Comparison of ENCODE assay signal across 10 mouse cellular contexts in the genomic region with DNA sequence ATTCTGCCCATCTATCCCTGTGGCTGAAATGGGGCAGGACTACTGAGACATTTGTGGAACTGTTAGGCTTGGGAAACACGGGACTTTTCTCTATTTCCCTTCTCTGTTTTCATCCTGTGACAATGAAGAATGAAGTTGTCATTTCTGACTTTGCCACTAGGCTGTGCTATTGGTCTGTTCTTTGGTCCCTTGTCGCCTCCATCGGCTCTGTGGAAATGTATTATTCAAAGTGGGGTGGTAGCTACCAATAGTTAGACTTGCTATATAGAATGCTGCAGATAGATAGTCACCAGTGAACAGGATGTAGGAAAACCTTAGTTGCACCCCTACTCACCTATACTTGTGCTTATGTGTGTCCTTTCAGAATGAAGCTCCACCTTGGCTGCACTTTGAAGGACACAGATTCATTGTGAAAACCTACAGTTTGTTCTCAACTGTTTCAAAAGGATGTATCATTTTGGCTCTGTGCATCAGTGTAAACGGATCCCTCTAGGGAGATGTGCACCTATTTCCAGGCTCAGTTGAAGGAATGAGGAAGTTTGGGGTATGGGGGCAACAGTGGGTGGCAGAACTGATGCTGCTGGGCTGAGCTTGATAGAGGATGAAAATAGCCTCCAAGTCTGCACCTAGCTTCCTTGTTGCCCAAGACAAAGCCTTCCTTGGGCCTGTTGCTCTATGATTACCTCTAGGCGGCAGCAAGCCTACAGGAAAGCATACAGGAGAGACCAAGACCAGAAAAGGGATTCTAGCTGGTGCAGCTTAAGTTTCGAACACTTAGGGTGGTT.
DNase-seq lines count a peak whose midpoint lies in the region; ATAC-seq lines count a peak whose summit lies in the region.
"Had no signal": no experiment of that assay in that cellular context is flagged by ENCODE, and none has a peak within 500 bp of the region (broad histone marks: within the 10 kb centered on the region; RNA-seq: fewer than 3 reads in every experiment).

No protein-coding gene starts in this region.

- H3K27ac ChIP-seq in embryonic facial prominence, embryonic 14.5 days (replicated peaks; ENCODE audit: low read depth, low read length) = no peak overlapping the region
- H3K27ac ChIP-seq in hindbrain, embryonic 12.5 days = no peak overlapping the region
- H3K27ac ChIP-seq: embryonic facial prominence, embryonic 12.5 days; macrophage had no signal

- H3K9ac ChIP-seq in embryonic facial prominence, embryonic 14.5 days (ENCODE audit: low read depth, low read length) = no peak overlapping the region
- H3K9ac ChIP-seq in hindbrain, embryonic 12.5 days = no peak overlapping the region
- H3K9ac ChIP-seq: embryonic facial prominence, embryonic 12.5 days had no signal

- ATAC-seq in embryonic facial prominence, embryonic 14.5 days (ENCODE audit: low read depth) = 0 out of 2 replicates have a peak, but pooled peaks have one; percentile 53
- ATAC-seq in hindbrain, embryonic 12.5 days (ENCODE audit: low FRiP score) = peak; percentile 72; the same call in 1 of the 2 replicates
- ATAC-seq in neutrophil, adult 5-6 weeks (ENCODE audit: extremely low read depth, insufficient number of reproducible peaks, low FRiP score, poor library complexity, severe bottlenecking) = 0 out of 2 replicates have a peak, but pooled peaks have one; percentile 23

- 0 out of 2 replicates have a peak, but pooled peaks cover 3% of the 10 kb centered on the region for H3K27me3 ChIP-seq in embryonic facial prominence, embryonic 14.5 days (replicated peaks; ENCODE audit: control insufficient read depth, insufficient read depth, low read length)
- H3K27me3 ChIP-seq in hindbrain, embryonic 12.5 days = no peaks in the 10 kb centered on the region; the same call in 1 of the 2 replicates
- H3K27me3 ChIP-seq: embryonic facial prominence, embryonic 12.5 days had no signal

- no peaks in the 10 kb centered on the region for H3K36me3 ChIP-seq in embryonic facial prominence, embryonic 14.5 days (ENCODE audit: control insufficient read depth, insufficient read depth, low read length)
- H3K36me3 ChIP-seq in hindbrain, embryonic 12.5 days = no peaks in the 10 kb centered on the region
- H3K36me3 ChIP-seq: embryonic facial prominence, embryonic 12.5 days had no signal

- DNase-seq in kidney, postnatal 14 days = peak; percentile 49
- no peak for DNase-seq in kidney, adult 11 months
- peak; percentile 62 for DNase-seq in adipocyte (ENCODE audit: low spot score)
- DNase-seq in embryonic facial prominence, embryonic 14.5 days (ENCODE audit: low spot score) = peak; percentile 41
- peak; percentile 44 for DNase-seq in left cerebral cortex, postnatal 4 days
- DNase-seq in ovary, postnatal 36 days (ENCODE audit: low spot score) = no peak

- H3K9me3 ChIP-seq in embryonic facial prominence, embryonic 14.5 days (ENCODE audit: control insufficient read depth, low read length) = no peaks in the 10 kb centered on the region
- no peaks in the 10 kb centered on the region for H3K9me3 ChIP-seq in hindbrain, embryonic 12.5 days (replicated peaks)
- H3K9me3 ChIP-seq: embryonic facial prominence, embryonic 12.5 days had no signal

- no peak overlapping the region for H3K4me2 ChIP-seq in embryonic facial prominence, embryonic 14.5 days (ENCODE audit: low read depth, low read length)
- no peak overlapping the region for H3K4me2 ChIP-seq in hindbrain, embryonic 12.5 days (replicated peaks)
- H3K4me2 ChIP-seq: embryonic facial prominence, embryonic 12.5 days had no signal

- WGBS in embryonic facial prominence, embryonic 14.5 days = 17% methylated on average over 6 of the region's 6 CpGs
- 22% methylated on average over 6 of the region's 6 CpGs for WGBS in hindbrain, embryonic 12.5 days

- no peak overlapping the region for H3K4me3 ChIP-seq in embryonic facial prominence, embryonic 14.5 days (ENCODE audit: low read depth, low read length)
- H3K4me3 ChIP-seq in hindbrain, embryonic 12.5 days = no peak overlapping the region
- H3K4me3 ChIP-seq: embryonic facial prominence, embryonic 12.5 days had no signal

- no peaks in the 10 kb centered on the region for H3K4me1 ChIP-seq in embryonic facial prominence, embryonic 14.5 days (ENCODE audit: control insufficient read depth, insufficient read depth, low read length)
- no peaks in the 10 kb centered on the region for H3K4me1 ChIP-seq in hindbrain, embryonic 12.5 days
- H3K4me1 ChIP-seq: embryonic facial prominence, embryonic 12.5 days had no signal

- intact Hi-C loops in left cerebral cortex, postnatal 4 days (cut with DNase I) = no loop called here

Comparison
In these comparisons a context has a peak if more than half of its experiments do, and no peak if none do; other contexts are left out.
1. DNase-seq: peak in kidney, postnatal 14 days (single experiment), adipocyte (single experiment), embryonic facial prominence, embryonic 14.5 days (single experiment) and left cerebral cortex, postnatal 4 days (single experiment); none in kidney, adult 11 months (single experiment) and ovary, postnatal 36 days (single experiment).
2. Peak in every context shown above with its lines, with median percentiles within 50 percentile points of each other: ATAC-seq.